Mouse (Mus musculus): ENCODE results near the gene Mbnl1. TPM values are rescaled to one million over a fixed set of nuclear protein-coding genes. Genes with fewer than 3 reads are reported as not detected.

Gene Mbnl1
- total and polyA plus RNA-seq, 3 experiments: 174 to 332 (median 249) TPM

- TF ChIP-seq SIN3A (IDR thresholded peaks at IDR 0.05; ENCODE audit: low read length): no peak
- TF ChIP-seq SMC3 (IDR thresholded peaks at IDR 0.05; ENCODE audit: low read depth, low read length): no peak
- no peak for TF ChIP-seq CHD2 (IDR thresholded peaks at IDR 0.05; ENCODE audit: low read length)
- TF ChIP-seq POLR2A (IDR thresholded peaks at IDR 0.05; ENCODE audit: low read depth, low read length): no peak
- no peak for TF ChIP-seq MXI1 (IDR thresholded peaks at IDR 0.05; ENCODE audit: low read depth, low read length)
- no peak for TF ChIP-seq USF2 (conservative IDR thresholded peaks at IDR 0.05; ENCODE audit: low read depth, low read length)
- no peak for TF ChIP-seq ELF1 (IDR thresholded peaks at IDR 0.05; ENCODE audit: low read depth, low read length)
- TF ChIP-seq ETS1 (conservative IDR thresholded peaks at IDR 0.05; ENCODE audit: low read depth, low read length): no peak
- TF ChIP-seq POLR2AphosphoS2 (IDR thresholded peaks at IDR 0.05; ENCODE audit: low read depth, low read length): no peak
- TF ChIP-seq KAT2A (IDR thresholded peaks at IDR 0.05; ENCODE audit: insufficient replicate concordance, low read length): no peak
- no peak for TF ChIP-seq USF1 (IDR thresholded peaks at IDR 0.05; ENCODE audit: low read depth, low read length)
- TF ChIP-seq ZNF384 (IDR thresholded peaks at IDR 0.05; ENCODE audit: low read depth, low read length): no peak
- TF ChIP-seq JUN (IDR thresholded peaks at IDR 0.05; ENCODE audit: insufficient read depth, low read depth, low read length): no peak
- dilution Hi-C loops (cut with MboI; ENCODE audit: extremely low pct_ligation_motif_present, extremely low pct_unique_long_range_greater_than_20kb, low sequenced_read_pairs): no loop called here
- Histone ChIP-seq H3K79me2 (replicated peaks; ENCODE audit: control insufficient read depth, extremely low read depth, insufficient read depth, poor library complexity, severe bottlenecking) (peaks cover 44% of the 10 kb centered on the region), H3K9ac (ENCODE audit: insufficient read depth, low read depth) (no peak overlapping the region), H3K4me3 (replicated peaks in 1 of 3; ENCODE audit: low read depth in 2 of 3, low read length in 2 of 3, poor library complexity in 1 of 3) (no peak overlapping the region), H3K27me3 (replicated peaks) (no peaks in the 10 kb centered on the region), H3K36me3 (replicated peaks in 1 of 2; ENCODE audit: control insufficient read depth in 1 of 2, insufficient read depth in 1 of 2, low read length in 1 of 2) (peaks cover 2 to 13% of the 10 kb centered on the region in 2 experiments), H3K27ac (ENCODE audit: insufficient read depth, low read depth) (peak overlapping the region; percentile 42; the same call in 1 of the 2 replicates), H3K4me1 (ENCODE audit: control insufficient read depth in 1 of 2, insufficient read depth in 2 of 2) (peaks cover 6 to 49% of the 10 kb centered on the region in 2 experiments), H3K4me2 (ENCODE audit: insufficient read depth, low read depth, poor library complexity, severe bottlenecking) (no peak overlapping the region), H3K9me3 (replicated peaks; ENCODE audit: low read length) (no peaks in the 10 kb centered on the region)
- in situ Hi-C loops (cut with MboI; ENCODE audit: low pct_ligation_motif_present, low pct_unique_long_range_greater_than_20kb, low sequenced_read_pairs): no loop called here
- no peak for DNase-seq (ENCODE audit: extremely low read depth)
Measured at GRCm38 (mm10) chr3:60496197-60496596, 23.6 kb downstream of the Mbnl1 start.

GRCm38 (mm10) chr3:60498151-60498550 is 25.5 kb downstream of the Mbnl1 start:
- H3K4me1 ChIP-seq (ENCODE audit: control insufficient read depth in 1 of 2, insufficient read depth in 2 of 2): peaks cover 6 to 49% of the 10 kb centered on the region in 2 experiments
- H3K36me3 ChIP-seq (replicated peaks in 1 of 2; ENCODE audit: control insufficient read depth in 1 of 2, insufficient read depth in 1 of 2, low read length in 1 of 2): peaks cover 2 to 13% of the 10 kb centered on the region in 2 experiments
- no peak overlapping the region for H3K27ac ChIP-seq (ENCODE audit: insufficient read depth, low read depth)
- in situ Hi-C loops (cut with MboI; ENCODE audit: low pct_ligation_motif_present, low pct_unique_long_range_greater_than_20kb, low sequenced_read_pairs): no loop called here
- no peak overlapping the region for H3K4me3 ChIP-seq (replicated peaks in 1 of 3; ENCODE audit: low read depth in 2 of 3, low read length in 2 of 3, poor library complexity in 1 of 3)
- dilution Hi-C loops (cut with MboI; ENCODE audit: extremely low pct_ligation_motif_present, extremely low pct_unique_long_range_greater_than_20kb, low sequenced_read_pairs): no loop called here
- no peaks in the 10 kb centered on the region for H3K9me3 ChIP-seq (replicated peaks; ENCODE audit: low read length)
- no peak for DNase-seq (ENCODE audit: extremely low read depth)
- peak overlapping the region; percentile 87; the same call in 1 of the 2 replicates for H3K9ac ChIP-seq (ENCODE audit: insufficient read depth, low read depth)
- H3K4me2 ChIP-seq (ENCODE audit: insufficient read depth, low read depth, poor library complexity, severe bottlenecking): no peak overlapping the region; the same call in 1 of the 2 replicates
- TF ChIP-seq ZNF384 (IDR thresholded peaks at IDR 0.05; ENCODE audit: low read depth, low read length) (no peak), TCF12 (IDR thresholded peaks at IDR 0.05; ENCODE audit: low read depth, low read length) (no peak), HCFC1 (IDR thresholded peaks at IDR 0.05; ENCODE audit: low read depth, low read length) (no peak), CHD1 (IDR thresholded peaks at IDR 0.05; ENCODE audit: low read depth, low read length) (no peak), POLR2A (IDR thresholded peaks at IDR 0.05; ENCODE audit: low read depth, low read length) (no peak), MAFK (IDR thresholded peaks at IDR 0.05; ENCODE audit: insufficient replicate concordance, low read length) (no peak), RAD21 (IDR thresholded peaks at IDR 0.05; ENCODE audit: low read depth, low read length) (no peak), E2F4 (IDR thresholded peaks at IDR 0.05; ENCODE audit: insufficient replicate concordance, low read depth, low read length) (no peak), JUN (IDR thresholded peaks at IDR 0.05; ENCODE audit: insufficient read depth, low read depth, low read length) (no peak), TBP (conservative IDR thresholded peaks at IDR 0.05; ENCODE audit: low read depth, low read length) (no peak), USF2 (conservative IDR thresholded peaks at IDR 0.05; ENCODE audit: low read depth, low read length) (no peak), ZMIZ1 (IDR thresholded peaks at IDR 0.05; ENCODE audit: low read depth, low read length) (no peak), ZC3H11A (IDR thresholded peaks at IDR 0.05; ENCODE audit: low read depth, low read length) (no peak), KAT2A (IDR thresholded peaks at IDR 0.05; ENCODE audit: insufficient replicate concordance, low read length) (no peak), JUND (conservative IDR thresholded peaks at IDR 0.05; ENCODE audit: low read depth, low read length) (no peak), BHLHE40 (IDR thresholded peaks at IDR 0.05; ENCODE audit: low read depth, low read length) (no peak), PAX5 (IDR thresholded peaks at IDR 0.05; ENCODE audit: low read length) (no peak)
- no peaks in the 10 kb centered on the region for H3K27me3 ChIP-seq (replicated peaks)
- peaks cover 63% of the 10 kb centered on the region for H3K79me2 ChIP-seq (replicated peaks; ENCODE audit: control insufficient read depth, extremely low read depth, insufficient read depth, poor library complexity, severe bottlenecking)

Measured in CH12.LX (cell line).